Mouse (Mus musculus) testis, postnatal 14 days (tissue): ENCODE results near the gene Fam111a.
"Not testable (repeated sequence)": the region's sequence is repeated elsewhere in the genome, so short reads cannot be mapped to it uniquely, and the experiment has no call there.

ENCODE experiments used
- DNase-seq: peaks from one replicate; pipeline ENCODE4 v3.0.0; 2021; ENCODE audit warnings: low spot score

The Fam111a gene

DNA sequence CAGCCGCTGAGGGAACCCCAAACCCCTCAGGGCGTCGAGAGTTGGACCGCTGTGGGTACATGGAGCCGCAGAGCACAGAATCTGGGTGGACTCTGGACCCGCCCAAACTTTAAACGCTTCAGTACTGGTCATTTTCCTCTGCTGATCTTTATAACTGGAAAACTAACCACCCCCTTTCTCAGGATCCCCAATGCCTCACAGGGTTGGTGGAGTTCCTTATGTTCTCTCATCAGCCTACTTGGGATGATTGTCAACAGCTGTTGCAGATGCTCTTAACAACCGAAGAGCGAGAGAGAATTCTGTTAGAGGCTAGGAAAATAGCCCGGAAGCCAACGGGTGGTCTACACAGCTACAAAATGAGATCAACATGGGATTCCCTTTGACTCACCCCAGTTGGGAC is at the start of gene Fam111a:
Gene Fam111a (plus strand): TSS at position 301 of the 400 bp plus-strand sequence.
- not testable (repeated sequence) for DNase-seq

DNA sequence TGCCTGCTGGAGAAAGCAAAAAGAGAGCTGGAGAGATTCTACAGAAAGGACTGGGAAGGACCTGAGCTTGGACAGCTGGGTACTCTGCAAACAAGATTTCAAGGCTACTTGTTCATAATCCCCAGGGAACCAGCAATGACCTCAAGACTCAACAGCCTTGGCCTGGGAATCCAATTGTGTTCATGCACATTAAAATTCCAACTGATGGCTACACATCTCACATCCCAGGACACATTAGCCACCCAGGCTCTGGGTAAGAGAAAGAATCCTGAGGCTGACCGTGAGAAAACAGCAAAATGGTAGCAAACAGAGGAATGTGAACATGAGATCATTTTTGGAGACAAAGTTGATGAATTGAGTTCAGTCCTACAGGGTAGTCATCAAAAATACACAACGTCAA is 49.3 kb upstream of the Fam111a start:
- no peak for DNase-seq

DNA sequence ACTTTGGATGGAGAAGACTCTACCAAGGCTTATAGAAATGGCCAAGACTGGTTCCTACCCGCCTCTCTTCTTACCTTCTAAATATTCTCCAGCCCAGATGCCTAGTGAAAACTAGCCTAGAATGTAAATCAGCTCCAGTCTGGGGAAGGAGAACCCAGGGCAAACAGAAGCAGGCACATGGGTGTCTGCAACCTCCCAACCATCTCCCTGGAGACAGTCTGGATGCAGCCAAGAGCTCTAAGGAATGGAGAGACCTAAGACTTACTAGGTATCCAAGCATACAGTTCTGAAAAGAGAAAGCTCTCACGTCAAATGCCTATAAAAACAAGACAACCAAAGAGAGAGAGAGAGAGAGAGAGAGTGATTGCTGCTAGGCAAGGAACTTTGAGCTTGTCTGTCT is 47.6 kb upstream of the Fam111a start:
- no peak for DNase-seq

DNA sequence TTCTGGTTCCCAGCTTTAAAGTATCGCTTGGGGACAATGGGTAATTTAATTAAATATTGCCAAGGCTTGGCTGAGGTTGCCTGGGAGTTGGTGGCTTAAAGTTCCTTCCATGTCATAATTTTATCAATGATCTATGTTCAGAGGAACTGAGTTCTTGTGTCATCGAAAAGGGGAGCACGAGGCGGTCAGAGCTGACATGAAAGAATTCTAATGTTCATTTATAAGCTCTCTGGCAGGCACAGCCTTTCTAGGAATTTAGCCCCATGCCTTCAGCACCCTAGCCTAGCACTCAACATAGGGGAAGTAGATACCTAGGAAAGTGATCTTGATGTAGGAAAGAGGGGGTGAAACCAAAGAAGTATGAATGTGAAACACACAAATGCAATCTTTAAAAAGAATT is 47.2 kb upstream of the Fam111a start:
- DNase-seq: no peak

DNA sequence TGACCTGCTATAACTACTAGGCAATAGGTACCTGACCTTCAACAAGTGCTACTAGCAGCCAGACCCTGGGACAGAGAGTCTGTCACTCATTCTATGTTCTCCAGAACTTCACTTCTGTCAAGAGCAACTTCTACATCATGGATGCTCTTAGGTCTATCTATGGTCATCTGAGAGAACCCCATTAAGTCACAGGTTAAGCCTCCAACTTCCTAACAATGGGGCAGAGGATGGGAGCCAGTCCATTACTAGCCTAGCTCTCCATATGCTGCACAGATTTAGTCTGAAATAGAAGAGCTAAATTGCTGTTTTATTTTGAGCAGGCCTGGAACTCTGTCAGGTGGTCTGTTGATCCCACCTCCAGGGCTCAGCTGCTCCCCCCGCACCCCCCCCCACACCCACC is 46.6 kb upstream of the Fam111a start:
- no peak for DNase-seq

DNA sequence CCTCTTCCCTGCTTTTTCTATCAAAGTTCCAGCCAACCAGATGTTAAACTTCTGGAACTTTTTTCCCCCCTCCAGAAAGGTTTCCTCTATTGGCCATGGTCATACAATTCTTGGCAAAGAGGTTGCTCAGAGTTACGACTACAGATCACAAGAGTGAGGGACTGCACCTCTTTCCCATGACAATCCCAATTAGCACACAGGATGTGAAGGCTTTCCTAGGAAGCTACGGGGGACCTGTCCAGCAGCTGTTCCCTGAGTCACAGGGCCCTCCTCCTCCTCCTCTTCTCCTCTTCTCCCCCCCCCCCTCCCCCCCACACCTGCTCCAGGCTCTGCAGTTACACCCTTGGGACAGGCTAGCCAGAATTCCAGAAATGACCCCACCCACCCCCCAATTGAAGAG is 46.1 kb upstream of the Fam111a start:
- DNase-seq: no peak

DNA sequence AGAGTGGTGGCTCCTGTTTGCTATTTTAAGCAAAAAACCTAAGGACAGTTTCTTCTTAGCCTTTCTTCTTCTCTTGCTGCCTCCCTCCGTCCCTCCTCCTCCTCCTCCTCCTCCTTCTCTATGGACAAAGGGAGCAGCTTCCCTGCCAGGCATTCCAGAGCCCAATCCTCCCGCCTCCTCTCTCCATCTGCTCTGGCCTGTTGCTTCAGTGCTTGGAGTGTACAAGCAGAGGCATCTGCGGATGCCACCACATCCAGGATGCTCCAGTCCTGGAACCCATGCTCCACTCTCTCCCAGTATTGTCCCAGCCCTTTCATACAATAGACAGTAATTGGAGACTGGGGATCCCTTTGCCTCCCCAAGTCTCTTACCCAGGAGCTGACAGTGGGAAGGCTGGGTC is 45.4 kb upstream of the Fam111a start:
- DNase-seq: peak; percentile 53

DNA sequence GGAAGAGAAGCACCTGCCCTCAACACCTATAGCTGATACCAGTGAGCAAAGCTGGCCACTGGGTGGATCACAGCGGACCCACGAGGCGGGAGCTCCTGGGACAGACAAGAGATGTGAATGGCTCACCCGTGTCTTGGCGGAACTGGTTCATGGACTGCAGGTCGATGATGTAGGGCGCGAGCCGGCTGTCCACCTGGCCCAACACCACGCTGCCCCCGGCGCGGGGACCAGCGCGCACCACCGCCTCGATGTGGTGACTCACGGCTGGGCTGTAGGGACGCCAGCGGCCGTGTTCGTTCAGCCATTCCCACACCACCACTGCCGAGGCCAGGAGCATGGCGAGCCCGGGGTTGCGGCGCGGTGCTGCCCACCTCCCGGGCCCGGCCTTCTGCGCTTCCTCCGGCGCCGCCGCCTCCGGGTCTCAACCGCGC is 44.6 kb upstream of the Fam111a start:
- no peak for DNase-seq

DNA sequence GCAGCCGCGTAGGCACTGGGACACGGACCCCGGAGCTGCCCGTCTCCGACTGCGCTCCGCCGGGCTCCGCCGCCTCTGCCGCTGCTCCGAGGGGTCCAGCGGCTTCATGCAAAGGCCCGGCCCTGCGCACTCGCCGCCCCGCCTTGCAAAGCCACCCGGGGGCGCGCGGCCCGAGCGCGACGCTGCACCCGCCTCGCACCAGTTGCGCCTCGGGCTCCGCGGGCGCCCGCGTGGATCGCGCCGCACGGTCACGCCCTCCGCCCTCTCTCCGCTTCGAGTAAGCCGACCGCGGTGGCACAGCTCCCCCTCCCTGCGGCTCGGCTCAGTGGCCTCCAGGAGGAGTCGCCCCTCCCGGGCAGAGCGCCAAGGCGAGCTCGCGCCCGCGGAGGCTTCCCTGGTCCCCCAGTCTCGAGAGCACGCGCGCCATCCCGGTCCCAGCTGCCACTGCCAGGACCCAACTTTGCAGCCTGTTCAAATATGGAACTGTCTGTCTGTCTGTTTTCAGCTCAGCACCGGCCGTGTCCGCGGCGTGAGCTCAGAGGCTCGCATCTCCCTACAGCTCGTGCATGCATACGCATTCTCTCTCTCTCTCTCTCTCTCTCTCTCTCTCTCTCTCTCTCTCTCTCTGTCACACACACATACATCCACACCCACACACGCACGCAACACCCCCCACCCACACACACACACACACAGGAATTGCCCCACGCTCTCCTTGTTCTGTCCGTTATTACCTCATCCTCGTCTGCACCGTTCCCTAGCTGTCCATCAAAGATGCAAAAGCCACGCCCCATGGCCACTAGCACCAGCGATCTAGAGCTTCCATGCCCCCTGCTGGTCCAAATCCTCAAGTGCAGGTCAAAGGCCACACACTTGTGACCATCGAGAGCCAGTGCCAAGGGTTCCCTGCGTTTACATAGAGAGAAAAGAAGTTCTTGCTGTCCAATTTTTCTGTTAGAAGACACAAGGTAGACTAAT is 43.9 kb upstream of the Fam111a start, which contains the start of gene Dtx4:
Gene Dtx4 (minus strand): TSS at position 85 of the 978 bp plus-strand sequence.
- DNase-seq: peak; percentile 87

DNA sequence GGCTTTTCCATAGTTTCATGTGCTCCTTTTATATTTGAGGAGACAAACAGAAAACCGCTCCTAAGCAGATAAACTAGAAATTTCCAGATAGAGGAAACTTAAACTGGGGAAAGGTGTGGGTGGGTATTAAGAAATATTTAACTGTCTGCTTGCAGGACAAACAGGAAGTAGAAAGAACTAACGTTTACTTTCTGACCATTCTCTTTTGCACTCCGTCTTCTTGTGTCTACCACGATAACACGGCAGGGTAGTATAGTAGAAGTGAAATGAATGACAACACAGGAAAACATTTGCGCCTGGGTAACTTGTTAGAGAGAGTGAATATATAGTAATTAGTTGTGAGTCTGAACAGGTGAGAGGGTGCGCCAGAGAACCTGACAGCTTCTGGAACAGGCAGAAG is 42.8 kb upstream of the Fam111a start:
- DNase-seq: no peak

DNA sequence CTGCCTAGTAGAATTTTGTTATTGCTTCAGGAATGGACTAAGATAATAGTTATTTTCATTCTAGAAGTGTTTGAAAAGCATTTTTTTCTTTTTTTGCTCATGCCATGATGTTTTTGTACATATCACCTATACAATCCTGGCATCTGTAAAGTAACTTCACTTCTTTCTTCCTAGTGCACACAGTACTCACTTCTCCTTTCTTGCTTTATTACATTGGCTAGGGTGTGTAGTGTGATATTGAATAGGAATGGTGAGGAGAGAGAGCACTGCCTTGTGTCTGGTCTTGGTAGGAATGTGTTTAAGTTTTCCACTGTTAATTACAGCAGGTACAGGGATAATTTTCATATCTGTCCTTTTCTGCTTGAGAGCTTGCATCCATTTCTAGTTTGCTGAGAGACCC is 30.9 kb upstream of the Fam111a start:
- DNase-seq: no peak

DNA sequence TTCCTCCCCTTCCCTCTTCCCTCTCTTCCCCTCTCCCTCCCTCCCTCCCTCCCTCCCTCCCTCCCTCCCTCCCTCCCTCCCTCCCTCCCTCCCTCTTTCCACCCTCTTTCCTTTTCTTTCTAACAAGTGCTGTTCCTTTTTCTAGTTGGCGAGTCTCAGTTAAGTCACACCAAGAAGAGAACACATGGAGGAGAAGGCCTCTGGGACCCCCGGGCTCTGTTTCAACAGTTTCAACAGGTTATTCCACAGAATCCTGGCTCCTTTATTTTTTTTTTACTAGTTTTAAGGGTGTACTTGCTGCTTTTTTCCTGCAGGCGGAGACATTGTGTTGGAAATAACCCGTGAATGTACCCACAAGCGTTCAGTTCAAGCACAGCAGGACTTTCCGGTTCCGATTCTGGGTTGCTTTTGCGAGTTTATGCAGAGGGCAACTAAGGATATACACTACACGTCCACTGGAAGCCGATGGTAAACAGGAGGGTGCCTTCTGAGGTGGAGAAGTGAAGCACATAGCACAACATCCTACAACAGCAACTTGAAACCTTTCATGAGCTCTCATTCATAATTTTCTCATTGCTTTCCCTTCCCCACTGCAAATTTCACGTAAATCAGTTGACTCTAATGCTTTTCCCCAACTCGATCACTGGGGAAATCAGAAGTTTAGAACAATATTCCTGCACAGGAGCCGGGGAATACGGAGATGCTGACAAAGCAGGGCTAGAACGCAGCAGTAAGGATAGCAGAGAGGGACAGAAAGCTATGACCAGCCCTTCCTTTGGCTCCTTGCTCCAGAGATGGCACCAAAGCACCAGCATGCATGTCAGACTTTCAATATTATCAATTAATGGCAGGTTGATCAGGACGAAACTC is 27.6 kb upstream of the Fam111a start:
- DNase-seq: peak; percentile 12

DNA sequence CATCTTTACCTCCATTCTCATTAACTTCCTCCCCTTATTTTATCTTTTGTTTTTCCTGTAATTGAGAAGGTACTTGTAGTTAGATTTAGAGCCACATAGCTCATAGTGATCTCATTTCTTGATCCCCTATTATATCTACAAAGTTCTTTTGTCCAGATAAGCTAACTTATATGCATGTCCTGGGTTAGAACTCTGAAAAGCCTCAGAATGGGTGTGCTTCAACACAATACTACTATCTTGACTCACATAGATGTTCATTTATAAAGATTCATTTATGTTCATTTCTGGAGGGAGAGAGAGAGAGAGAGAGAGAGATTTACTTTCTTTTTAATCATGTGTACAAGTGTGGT is 27.0 kb upstream of the Fam111a start:
- DNase-seq: no peak

DNA sequence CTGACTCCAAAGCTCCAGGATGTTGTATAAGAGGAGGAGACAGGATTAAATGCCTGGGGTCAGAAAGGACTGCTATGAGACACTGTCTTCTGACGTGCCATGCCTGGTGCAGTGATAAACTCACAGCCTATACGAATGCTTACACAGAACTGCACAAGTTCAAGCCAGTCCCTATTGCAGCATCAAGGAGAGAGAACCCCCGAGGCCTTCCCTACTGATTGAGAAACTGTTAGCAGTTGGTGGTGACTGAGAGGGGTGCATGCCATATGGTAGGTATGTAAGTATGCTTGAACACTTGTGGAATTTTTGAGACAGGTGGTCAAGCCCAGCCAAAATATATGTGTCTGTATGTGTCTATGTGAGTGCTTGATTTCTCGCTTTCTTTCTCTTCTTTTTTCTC is 22.2 kb upstream of the Fam111a start:
- no peak for DNase-seq

DNA sequence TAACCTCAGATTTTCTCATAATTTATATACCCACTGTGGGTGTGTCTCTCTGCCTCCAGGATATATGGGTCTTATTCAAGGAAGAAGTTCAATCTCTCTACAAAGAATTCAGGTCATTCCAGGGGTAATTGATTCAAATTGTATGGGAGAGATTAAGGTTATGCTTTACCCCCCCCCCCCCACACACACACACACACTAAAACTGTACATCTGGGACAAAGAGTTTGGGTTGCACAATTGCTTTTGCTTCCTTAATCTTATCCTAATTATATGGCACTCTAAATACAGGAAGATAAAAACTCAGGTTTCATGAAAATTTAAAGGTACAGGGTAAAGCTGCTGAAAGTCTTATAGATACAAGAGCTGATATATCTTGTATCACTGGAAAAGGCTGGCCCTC is 8.4 kb upstream of the Fam111a start:
- DNase-seq: no peak

DNA sequence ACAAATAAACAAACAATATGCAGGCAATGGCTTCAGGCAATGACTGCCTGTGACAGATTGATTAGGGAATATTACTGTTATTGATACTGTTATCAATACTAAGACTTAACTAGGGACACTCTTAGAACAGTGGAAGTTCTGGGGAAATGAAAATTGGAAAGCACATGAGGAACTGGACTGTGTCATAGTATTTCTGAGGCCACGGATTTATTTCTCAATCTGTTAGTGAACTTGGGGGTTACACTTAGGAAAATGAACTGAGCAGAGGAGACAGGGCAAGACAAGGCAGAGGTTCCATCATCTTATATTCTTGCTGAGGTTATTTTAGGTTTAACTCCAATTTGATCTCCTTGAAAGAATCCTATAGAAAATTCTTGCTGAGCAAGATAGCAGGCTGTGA is 5.6 kb upstream of the Fam111a start:
- no peak for DNase-seq

DNA sequence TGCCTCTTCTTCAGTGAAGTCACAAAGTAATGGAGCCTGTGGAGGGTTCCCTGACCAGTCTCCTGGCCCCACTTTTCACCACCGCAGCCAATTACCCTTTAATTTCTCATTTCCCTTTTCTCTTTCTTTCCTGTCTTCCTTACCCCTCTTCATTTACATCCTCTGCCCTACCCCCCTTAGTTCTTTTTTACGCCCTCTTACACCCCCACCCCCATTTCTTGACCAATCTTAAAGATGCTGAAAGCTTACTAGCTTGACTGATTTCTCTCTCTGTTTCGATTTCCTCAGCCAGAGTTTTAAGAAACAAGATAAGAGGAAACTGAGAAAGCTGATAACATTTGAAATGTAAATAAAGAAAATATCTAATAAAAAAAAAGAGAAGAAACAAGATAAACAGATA is 4.8 kb upstream of the Fam111a start:
- DNase-seq: no peak

DNA sequence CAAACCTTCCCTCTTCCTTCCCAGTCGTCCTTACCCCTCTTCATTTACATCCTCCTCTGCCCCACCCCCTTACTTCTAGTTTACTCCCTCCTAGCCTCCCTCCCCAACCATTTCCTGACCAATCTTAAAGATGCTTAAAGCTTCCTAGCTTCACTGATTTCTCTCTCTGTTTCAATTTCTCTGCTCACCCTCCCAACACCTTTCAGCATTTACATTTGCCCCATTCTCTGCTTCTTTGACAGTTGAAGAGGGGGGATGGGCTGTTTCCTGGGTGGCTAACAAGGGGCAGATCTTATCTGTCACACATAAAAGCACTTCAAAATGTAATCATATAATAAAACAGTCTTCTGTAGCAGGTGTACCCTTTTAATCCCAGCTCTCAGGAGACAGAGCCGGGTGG is 3.9 kb upstream of the Fam111a start:
- DNase-seq: no peak

DNA sequence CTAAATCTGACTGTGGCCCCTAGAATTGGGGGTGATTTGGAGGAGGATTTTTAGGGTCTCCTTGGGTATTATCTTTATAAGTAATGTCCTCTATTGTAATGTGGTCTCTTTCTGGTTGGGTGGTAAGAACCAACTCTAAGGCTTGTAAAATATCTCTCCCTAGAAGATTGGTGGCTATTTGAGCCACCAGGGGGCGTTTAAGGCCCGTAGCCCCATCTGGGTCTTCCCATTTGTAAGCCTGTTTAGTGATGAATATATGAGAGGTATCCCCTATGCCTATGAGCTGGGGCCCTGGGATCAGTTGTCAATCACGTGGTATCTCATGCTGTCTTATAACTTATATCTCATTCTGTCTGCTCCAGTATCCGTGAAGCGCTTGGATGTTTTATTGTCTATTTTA is 3.6 kb downstream of the Fam111a start:
- no peak for DNase-seq

DNA sequence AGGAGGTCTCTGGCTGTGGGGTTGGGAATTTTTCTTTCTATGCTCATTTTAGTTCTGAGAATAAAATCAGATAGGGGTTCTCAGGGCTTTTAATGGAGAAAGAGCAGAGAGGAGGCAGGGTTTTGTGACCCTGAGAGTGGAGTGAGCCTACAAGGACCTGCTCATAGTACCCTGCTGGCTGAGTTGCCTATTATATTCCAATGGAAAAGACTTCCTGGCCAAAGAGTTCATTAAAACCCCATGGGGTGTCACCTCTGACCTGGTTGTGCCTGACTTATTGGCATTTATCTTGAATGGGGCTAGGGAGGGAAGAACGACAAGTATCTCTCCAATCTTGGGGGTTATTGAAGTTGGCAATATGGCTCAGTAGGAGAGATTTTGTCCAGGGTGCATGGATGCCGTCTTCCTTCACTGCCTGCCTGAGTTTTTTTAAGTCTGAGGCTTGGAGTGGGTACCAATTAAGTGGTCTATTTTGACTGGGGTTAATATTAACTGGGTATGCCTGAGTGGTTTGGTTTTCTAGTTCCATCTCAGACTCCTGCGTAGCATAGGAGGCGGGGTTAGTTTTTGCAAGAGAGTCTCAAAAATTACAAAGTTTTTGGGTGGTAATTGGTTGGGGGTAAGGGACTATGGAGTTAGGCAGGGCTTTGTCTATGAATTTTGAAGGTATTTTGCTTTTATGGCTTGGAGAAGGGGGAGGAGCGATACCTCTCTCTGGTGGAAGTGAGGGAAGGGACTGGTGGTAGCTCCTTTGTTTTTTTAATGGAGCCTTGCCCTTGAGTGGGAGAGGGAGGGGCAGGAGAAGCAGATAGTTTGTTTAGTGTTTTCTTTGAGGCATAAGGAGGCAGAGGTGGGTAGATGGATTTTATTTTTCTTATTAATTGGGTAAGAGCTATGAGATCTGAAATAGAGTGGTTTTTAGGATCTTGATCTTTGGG is 4.7 kb downstream of the Fam111a start:
- no peak for DNase-seq

DNA sequence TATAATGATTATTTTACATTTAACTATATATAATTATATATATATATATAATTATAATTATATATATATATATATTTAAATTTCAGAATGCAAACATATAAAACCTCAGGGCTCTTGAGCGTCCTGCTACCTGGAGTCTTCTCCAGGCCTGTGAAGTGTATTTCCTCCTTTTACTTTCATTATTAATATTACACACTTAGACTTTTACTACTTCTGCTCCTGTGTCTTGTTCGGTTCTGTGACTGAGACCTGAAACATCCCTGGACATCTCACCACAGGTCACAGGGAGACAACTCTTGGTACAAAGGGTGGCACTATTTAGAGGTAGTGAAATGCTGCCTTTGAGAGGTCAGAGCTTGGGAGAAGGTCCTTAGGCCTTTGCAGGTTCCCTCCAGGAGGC is 10.8 kb downstream of the Fam111a start:
- no peak for DNase-seq

DNA sequence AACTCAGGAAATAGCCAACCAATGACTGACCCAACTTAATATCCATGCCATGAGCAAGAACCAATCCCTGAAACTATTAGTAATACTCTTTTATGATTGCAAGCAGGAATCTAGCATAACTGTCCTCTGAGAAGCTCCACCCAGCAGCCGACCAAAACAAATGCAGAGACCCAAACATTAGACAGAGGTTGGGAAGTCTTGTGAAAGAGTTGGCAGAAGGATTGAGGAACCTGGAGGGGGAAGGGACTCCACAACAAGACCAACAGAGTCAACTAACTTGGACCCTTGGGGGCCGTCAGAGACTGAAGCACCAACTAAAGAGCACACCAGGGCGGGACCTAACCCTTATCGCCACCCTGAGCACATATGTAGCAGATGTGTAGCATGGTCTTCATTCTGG is 12.7 kb downstream of the Fam111a start:
- no peak for DNase-seq
